Mouse (Mus musculus) left cerebral cortex, adult 18-20 months (tissue): ENCODE data around the gene Fam184b. TPM values are rescaled to one million over a fixed set of nuclear protein-coding genes. Genes with fewer than 3 reads are reported as not detected.
A peak's percentile ranks its signal among the peaks of the same experiment; 100 is the strongest.
"Not testable (repeated sequence)": the region's sequence is repeated elsewhere in the genome, so short reads cannot be mapped to it uniquely, and the experiment has no call there.

Experiments used
- DNase-seq, 2 experiments: peaks; one replicate each; pipeline ENCODE4 v3.0.0; 2021 to 2022; ENCODE audit warnings: low spot score in 2 of 2, mixed read lengths in 1 of 2
- long read RNA-seq, 2 experiments: library from polyadenylated mRNA; stranded (forward); transcript quantifications; one replicate each; pipeline ENCODE4 v2.0.0; 2021
- total RNA-seq, 2 experiments: library from RNA; stranded (reverse); gene quantifications; 2 replicates each; pipeline ENCODE4 v1.2.3; 2021

Gene Fam184b
- 1 to 10 TPM; 7.3 to 7.6 TPM for total RNA-seq
- long read RNA-seq, experiment 1, full-length matches to known transcripts, result 6 of 9 reads
- long read RNA-seq, experiment 1, partial matches to known transcripts, result 0 of 9 reads
- long read RNA-seq, experiment 1, other reads (novel, unspliced or antisense), result 3 of 9 reads
- long read RNA-seq, experiment 2, full-length matches to known transcripts, result 1 of 3 reads
- long read RNA-seq, experiment 2, partial matches to known transcripts, result 1 of 3 reads
- long read RNA-seq, experiment 2, other reads (novel, unspliced or antisense), result 1 of 3 reads

- peak; percentile 74 to 81 for DNase-seq
Observed at GRCm38 (mm10) chr5:45638806-45639714, at the start of gene Fam184b. Gene Fam184b, minus strand, starts transcription at chr5:45639614.

GRCm38 (mm10) chr5:45689152-45689551 is 49.7 kb upstream of the Fam184b start:
- DNase-seq, result no peak

- no peak for DNase-seq
Observed at GRCm38 (mm10) chr5:45686223-45686622, 46.8 kb upstream of the Fam184b start.

GRCm38 (mm10) chr5:45685243-45685642 is 45.8 kb upstream of the Fam184b start:
- DNase-seq, result no peak

- DNase-seq, result no peak
Observed at GRCm38 (mm10) chr5:45683388-45683787, 44.0 kb upstream of the Fam184b start.

- DNase-seq, result no peak
Observed at GRCm38 (mm10) chr5:45679955-45680354, 40.5 kb upstream of the Fam184b start.

- DNase-seq, result no peak
Observed at GRCm38 (mm10) chr5:45677639-45678038, 38.2 kb upstream of the Fam184b start.

- DNase-seq, result no peak
Observed at GRCm38 (mm10) chr5:45675032-45675431, 35.6 kb upstream of the Fam184b start.

GRCm38 (mm10) chr5:45670894-45671494 is 31.6 kb upstream of the Fam184b start:
- no peak for DNase-seq

DNA sequence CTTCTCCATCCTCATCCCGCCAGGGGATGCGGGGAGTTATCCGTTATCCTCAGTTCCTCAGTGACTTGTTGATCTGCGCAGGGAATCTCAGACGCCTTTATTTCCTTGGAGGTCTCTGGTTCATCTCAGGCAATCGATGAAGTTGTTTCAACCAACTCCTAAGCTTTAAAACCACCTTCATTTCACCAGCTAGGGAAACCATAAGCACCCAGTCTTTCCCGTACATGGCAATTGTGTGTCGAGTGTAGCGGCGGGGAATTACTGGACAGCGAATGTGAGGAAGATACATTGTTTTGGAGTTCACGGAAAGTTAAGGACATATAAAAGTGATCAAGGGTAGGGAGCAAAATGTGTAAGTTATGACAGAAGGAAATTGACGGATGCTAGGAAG is 30.9 kb upstream of the Fam184b start:
- DNase-seq, result no peak

- DNase-seq, result peak; percentile 99 to 100
Observed at GRCm38 (mm10) chr5:45669598-45670279, 30.3 kb upstream of the Fam184b start, which contains the start of gene Ncapg. Gene Ncapg, plus strand, starts transcription at chr5:45669919.

DNA sequence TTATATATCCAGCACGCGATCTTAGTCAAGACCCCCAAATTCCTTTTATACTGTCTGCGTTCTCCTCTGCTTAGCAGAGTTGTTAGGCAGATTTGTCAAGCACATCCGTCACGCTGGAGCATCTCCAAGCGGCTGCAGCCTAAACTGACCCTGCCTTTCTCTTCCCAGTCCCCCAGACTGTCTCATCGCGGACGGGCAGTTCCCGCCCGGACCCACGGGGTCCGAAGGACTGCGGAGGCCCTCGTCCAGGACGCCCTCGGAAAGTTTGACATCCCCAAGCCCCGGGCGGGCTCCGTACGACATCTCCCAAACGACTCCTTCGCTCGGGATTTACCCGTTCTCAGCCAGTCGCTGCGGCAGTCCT is 29.8 kb upstream of the Fam184b start:
- DNase-seq, result no peak

GRCm38 (mm10) chr5:45668831-45669230 is 29.4 kb upstream of the Fam184b start:
- DNase-seq, result peak in 1 of 2 experiments; percentile 3

- DNase-seq, result no peak
Observed at GRCm38 (mm10) chr5:45668324-45668723, 28.9 kb upstream of the Fam184b start.

DNA sequence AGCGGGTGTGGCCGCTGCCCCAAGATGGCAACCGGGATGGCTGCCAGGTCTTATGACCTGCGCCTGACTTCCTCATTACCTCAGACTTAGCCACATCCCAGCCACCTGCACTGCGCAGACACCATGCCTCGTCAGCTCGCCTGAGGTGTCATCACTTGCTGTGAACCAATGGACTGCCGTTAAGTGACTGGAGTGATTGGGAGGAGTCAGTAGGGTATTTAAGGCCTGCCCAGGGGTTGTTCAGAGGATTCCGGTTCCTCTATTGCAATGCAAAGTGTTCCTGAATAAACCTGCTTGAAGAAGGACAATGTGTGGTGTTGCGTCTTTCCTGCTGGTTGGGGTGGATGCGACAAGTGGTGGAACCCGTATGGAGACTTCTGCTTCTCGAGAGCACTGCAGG is 19.0 kb upstream of the Fam184b start:
- DNase-seq, result not testable (repeated sequence)

DNA sequence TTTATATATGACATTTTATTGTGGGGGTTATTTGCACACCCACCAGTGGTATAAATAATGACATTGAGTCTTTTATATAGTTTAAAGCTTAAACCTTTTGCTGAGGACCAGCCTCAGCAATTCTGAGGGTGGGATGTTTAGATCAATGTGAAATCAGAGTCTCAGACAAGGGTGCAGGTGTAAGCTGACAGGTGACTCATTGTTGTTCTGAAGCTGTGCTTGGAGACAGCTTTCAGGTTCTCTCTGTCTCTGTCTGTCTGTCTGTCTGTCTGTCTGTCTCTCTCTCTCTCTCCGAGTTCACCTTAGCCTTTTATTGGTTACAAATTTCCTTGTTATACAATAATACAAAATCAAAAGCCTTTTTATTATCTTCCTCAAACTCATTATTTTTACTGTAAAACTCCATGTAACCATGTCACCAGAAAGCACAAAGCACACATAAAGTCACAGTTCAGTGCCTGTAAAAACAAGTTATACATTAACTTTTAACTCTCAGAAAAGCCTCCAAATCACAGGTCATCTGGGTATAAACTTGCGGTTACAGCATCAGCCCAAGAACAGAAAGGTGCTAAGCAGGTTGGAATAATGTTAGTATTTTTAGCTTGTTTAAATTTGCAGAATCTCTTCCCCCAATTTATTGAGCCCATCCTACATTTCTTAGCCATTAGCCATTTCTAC is 11.8 kb upstream of the Fam184b start:
- no peak for DNase-seq

GRCm38 (mm10) chr5:45639715-45640092 is 290 bp upstream of the Fam184b start:
- peak in 1 of 2 experiments; percentile 7 for DNase-seq

GRCm38 (mm10) chr5:45638378-45638777 is 1.0 kb downstream of the Fam184b start:
- DNase-seq, result no peak

- DNase-seq, result no peak
Observed at GRCm38 (mm10) chr5:45629470-45629869, 9.9 kb downstream of the Fam184b start.

- DNase-seq, result no peak
Observed at GRCm38 (mm10) chr5:45627771-45628170, 11.6 kb downstream of the Fam184b start.

GRCm38 (mm10) chr5:45621511-45621910 is 17.9 kb downstream of the Fam184b start:
- no peak for DNase-seq
